Mouse (Mus musculus): Measurements from ENCODE around the gene Selenom.

Selenom gene

DNA sequence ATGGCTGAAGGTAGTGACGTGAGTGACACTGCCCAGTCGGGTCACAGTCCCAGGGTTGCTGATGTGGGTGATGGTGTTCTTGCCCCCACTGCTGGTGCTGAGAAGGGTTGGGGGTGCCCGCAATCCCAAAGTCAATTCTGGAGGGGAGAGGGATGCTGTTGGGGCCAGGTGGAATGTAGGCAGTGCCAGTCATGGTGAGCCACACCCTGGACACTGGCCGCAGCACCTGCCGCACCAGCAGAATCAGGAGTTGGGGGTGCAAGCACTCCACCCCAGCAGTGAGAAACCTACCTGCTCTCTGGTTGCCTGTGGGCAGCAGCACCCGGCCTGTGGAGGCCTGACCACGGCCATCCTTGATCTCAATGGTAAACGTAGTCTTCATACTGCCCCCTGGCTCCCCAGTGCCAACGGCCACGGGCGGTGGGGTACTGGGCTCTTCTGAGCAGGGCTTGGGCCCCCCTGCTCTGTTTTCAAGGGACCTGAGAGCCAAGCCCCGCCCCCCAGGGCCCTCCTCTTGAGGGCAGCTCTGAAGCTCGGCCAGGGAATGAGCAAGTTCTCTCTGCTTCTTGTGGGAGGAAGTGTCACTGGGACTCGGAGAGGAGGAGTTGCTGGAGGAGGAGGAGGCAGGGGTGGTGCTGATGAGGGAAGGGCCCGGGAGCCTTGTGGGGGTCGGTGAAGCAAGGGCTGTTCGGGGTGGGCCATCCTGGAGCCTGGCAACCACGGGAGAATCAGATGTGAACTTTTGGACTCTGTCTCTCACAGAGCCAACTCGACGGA lies 15.2 kb downstream of the Selenom start:
- no peak for DNase-seq (ENCODE audit: low read depth, low spot score)

DNA sequence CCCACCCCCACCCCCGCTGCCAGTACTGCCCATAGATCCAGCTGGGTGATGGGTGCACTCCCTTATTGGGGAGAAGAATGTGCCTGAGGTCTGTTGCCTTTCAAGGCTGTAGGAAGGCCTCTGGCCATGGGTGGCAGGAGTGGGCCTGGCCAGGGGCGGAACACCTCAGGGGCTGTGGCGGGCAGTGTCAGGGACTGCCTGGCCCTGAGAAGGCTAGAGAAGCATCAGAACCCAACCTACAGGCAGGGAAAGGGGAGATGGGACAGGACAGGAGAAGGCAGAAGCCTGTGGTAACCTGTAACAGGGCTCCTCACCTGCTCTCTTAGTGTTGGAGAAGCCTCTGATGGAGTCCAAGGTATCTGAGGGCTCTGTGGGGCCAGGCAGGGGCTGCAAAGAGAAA lies 16.2 kb downstream of the Selenom start:
- DNase-seq (ENCODE audit: low read depth, low spot score): no peak

- DNase-seq (ENCODE audit: low read depth, low spot score): no peak
Measured at GRCm38 (mm10) chr11:3531634-3532033, 17.1 kb downstream of the Selenom start.

DNA sequence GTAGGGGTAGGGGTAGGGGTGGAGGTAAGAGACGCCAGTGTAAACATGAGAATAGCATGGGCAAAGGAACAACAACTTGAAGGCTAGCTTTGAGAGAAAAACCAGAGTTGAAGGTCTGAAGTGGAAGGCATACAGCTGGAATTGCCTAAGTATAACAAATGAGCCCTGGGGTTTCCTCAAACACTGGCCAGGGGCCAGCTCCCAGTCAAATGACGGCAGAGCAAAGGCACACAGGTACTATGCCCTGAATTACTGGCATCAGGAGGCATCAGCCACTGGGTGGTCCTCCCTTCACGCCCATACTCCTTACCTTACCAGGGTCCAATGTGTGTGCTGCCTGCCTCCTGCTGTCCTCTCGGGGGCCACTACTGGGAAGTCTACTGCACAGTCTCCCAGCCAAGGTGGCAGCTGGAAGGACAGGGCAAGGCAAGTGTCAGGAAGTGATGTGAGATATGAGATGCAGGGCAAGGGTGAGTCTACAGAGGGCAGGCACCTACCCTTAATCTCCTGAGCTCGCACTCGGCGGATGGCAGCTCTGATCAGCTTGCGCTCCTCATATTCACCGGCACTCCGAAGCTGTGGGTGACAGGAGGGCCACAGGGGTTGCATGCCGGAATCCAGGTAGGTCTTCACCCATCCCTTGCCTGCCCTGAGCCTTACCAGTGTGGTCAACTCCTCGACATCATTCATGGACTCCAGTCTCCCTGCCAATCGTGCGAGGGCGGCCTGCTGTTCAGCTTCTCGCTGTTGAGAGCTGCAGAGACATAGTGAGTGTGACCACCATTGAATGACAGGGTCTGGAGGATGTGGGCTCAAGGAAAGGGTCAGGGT lies 17.8 kb downstream of the Selenom start:
- no peak for DNase-seq (ENCODE audit: low read depth, low spot score)

DNA sequence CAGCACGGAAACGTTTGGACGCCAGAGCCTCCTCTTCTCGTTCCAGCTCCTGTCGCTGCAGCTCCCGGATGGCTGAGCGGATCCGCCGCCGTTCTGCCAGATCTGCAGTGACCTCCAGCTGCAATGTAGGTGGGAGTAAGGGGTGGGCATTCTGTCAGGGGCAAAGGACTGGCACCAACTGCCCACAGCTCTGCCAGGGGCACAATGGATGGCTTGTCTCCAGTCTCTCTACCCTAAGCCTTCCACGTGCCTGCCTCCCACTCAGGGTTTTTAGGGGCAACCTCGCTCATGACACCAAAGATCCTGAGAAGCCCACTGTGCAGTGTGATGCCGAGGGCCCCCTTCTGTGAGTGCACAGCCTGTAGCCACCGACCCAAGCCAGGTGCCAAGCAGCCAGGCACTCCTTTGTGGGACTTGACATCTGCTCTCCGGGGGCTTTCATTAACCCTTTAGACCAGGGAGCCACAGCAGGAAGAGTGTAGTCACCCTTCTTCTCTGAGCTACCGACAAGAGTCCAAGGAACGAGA lies 19.0 kb downstream of the Selenom start:
- no peak for DNase-seq (ENCODE audit: low read depth, low spot score)

GRCm38 (mm10) chr11:3534956-3535355 lies 20.5 kb downstream of the Selenom start:
- DNase-seq (ENCODE audit: low read depth, low spot score): no peak

GRCm38 (mm10) chr11:3535406-3535986 lies 21.0 kb downstream of the Selenom start:
- DNase-seq (ENCODE audit: low read depth, low spot score): peak; percentile 97

DNA sequence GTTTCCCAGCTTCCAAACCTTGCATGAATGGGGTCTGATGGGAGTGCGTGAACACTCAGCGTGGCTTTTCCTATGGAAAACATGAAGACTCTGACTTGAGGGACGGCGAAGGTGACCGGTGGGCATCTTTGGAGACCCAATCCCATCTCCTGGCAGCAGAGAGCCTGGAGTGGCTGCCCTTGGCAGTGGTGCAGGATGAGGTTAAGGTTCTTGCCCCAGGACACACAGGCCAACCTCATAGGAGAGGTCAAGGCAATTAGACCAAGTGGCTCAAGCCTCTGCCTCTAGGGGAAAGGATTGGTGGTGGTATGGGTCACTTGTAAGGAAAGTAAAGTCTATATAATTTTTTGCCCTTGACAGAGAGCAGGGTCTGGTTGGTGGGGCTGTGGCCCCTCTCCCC lies 21.6 kb downstream of the Selenom start:
- DNase-seq (ENCODE audit: low read depth, low spot score): no peak

DNA sequence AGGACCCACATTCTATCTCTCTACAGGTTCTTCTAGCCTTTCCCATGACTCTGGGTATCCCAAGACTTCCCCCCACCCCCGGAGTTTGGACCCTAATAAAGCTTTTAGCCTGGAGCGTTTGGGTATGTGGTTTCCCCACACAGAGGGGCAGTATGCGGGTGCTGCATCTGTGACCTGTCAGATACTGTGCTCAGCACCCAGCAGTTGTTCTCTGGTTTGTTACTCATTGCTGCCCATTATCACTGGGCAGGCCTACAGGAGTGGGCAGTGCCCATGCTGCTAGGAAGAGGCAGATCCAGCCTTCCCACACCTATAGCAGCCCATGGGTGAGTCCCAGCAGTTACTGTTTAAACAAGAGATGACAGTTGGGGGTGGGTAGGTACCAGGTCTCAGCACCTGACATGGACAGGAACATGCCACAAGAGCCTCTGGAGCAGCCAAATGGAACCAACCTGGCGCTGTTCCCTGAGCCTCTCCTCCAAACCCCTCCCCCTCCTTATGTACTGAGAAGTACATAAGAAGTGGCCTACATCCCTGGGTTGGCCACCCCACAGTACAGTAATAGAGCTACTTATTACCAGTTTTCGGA lies 22.4 kb downstream of the Selenom start:
- peak; percentile 19 for DNase-seq (ENCODE audit: low read depth, low spot score)

DNA sequence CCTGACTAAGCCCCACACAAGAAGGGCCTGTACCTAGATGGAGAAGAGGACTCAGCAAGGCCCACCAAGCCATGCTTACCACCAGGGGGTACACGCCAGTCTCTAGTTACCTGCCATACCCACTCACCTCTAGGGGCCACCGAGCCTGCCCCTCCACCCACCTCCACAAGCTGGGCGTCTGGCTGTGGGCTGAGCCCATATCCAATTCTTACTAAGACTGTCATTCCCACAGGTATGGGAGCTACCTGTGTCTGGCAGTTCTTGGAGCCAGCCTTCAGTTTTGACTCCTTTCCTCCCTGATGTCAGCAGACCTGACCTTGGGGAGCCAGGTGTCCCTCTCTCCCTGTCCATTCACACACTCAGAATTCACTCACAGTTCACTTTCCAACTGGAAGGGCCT lies 23.2 kb downstream of the Selenom start:
- DNase-seq (ENCODE audit: low read depth, low spot score): no peak

DNA sequence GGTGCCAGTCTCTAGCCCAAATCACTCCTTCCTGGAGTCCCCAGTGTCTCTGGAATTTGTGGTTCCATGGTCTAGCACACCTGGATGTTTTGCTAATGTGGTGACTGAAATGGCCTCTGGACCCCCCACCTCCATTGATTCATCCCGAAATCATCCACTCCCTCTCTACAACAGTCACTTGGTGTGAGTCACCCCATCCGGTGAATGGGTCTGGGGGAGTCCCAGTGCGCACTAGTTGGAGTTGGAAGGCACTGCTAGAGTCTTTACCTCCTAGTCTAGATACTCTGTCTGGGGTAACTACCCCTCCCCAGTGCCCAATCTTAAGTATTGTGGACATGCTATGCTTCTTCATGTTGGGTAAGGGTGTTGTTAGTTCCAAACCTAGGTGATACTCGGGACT lies 23.9 kb downstream of the Selenom start:
- DNase-seq (ENCODE audit: low read depth, low spot score): no peak

DNA sequence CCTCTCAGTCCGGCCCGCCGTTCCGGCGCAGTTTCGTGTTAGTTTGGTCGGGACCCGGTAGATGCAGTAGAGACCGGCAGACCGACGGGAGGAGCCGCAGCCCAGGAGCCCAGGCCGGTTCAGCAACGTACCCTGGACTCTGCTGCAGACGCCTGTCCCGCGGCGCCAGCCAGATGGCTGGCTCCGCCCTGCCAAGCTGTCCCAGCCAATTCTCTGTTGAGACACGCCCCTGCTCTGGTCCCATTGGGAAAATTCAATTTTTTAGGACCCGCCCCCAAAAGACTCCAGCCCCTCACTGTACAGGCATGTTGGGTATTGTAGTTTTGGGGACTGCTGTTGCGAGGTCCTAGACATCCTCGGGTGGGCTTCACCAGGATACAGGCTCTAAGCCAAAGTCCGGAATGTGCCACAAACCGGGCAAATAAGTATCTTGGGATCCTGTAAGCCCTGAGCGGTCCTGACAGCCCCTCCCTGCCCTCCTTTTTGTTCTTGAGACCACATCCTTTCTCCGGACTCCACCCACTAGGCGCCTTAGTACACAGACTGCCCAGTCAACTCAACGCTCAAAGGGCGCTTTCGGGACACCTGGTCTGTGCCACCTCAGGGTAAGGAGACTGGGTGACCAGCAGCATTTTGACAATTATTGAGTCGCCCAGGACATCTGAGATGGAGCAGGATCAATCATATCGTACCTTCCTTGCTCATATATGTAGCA lies 24.8 kb downstream of the Selenom start:
- DNase-seq (ENCODE audit: low read depth, low spot score): peak; percentile 96

DNA sequence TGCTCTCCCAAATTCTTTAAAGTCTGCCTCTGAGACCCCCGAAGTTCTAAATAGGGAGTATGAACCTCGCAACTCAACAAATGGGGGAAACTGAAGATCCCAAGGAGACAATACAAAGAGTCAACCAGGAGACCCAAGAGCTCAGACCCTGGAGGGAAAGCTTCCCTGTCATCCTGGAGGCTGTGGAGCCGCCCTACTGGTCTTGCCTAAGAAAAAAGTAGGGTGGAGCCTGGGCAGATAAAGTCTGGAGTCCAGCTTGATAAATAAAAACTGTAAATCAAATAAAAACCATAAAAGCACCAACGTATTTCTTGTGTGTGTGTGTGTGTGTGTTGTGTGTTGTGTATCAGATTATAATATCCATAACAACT lies 25.3 kb downstream of the Selenom start:
- DNase-seq (ENCODE audit: low read depth, low spot score): peak; percentile 33

DNA sequence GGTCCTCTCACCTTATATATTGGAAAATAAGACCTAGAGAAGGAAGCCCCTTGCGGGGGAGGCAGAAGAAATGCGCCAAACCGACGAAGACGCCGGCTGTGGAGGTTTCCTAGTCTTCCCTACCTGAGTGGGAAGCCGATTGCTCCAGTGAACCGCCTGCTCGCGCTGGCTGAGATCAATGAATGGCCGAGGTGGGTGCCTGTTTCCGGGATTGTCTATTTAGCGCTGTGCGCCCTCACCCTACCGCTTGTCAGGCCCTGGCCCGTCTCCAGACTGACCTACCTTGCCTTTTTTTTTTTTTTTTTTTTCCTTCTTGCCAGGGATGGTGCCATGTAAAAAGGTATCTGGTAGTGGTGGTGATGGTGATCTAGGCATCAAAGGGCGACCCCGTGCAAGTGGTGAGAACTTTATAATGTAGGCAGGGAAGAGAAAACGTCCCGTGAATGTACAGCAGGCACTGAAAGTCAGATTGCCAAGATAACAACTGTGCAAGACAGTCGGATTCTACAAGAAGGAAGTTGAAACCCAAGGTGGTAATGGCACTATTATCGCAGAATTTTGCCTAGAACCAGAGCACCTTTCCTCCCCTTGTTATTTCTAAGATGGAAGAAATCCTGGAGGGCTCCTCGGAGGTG lies 26.1 kb downstream of the Selenom start, which contains the start of gene Smtn:
TSS of gene Smtn (minus strand) at position 162 of the 635 bp plus-strand sequence.
- no peak for DNase-seq (ENCODE audit: low read depth, low spot score)

- DNase-seq (ENCODE audit: low read depth, low spot score): no peak
Measured at GRCm38 (mm10) chr11:3541932-3542331, 27.4 kb downstream of the Selenom start.

GRCm38 (mm10) chr11:3543001-3543400 lies 28.5 kb downstream of the Selenom start:
- DNase-seq (ENCODE audit: low read depth, low spot score): peak; percentile 69

DNA sequence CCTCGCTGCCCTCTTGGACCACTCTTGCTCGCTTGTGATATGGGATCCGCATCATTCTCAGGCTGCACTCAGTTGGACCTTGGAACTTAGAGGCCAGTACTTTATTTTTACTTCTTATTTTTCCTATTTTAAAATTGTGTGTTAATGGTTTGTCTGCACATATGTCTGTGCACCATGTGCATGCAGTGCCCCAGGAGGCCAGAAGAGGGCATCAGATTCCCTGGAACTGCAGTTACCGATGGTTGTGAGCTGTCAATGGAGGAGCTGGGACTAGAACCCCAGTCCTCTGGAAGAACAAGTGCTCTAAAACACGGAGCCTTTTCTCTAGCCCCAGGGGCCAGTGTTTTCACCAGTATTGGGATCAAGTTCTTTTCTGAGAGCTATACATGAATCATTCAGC lies 29.9 kb downstream of the Selenom start:
- no peak for DNase-seq (ENCODE audit: low read depth, low spot score)

GRCm38 (mm10) chr11:3545531-3546241 lies 31.2 kb downstream of the Selenom start:
- no peak for DNase-seq (ENCODE audit: low read depth, low spot score)

DNA sequence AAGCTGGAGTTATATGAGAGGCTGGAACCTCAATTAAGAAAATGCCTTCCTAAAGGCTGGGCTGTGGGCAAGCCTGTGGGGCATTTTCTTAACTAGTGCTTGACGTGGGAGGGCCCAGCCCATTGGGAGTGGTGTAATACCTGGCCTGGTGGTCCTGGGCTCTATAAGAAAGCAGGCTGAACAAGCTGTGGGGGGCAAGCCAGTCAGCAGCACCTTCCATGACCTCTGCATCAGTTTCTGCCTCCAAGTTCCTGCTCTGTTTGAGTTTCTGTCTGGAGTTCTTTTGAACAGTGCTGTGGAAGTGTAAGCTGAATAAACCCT lies 31.7 kb downstream of the Selenom start:
- DNase-seq (ENCODE audit: low read depth, low spot score): no peak

DNA sequence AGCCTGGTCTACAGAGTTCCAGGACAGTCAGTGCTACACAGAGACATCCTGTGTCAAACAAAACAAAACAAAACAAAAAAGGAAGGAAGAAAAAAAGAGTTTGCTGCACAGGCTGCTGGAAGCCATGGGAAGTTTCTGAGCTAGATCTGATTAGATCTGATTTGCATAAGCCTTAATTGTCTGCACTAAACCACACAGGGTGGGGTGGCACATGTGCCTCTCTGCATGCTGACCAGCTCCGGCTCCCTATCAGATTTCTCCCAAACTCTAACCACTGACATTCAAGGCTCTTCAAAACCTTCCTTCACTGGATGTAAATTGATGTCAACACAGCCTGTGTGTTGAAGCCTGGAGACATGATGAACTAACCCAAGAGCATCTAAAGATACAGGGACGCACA lies 32.6 kb downstream of the Selenom start:
- no peak for DNase-seq (ENCODE audit: low read depth, low spot score)

Measured in 3T3-L1 (cell line).